Mouse (Mus musculus) thymus, adult 2 months (tissue): Measurements from ENCODE around the gene Pmpca. TPM values are rescaled to one million over a fixed set of nuclear protein-coding genes. Genes with fewer than 3 reads are reported as not detected.

Source experiments
- DNase-seq: peaks from one replicate; pipeline ENCODE4 v3.0.0; 2021
- H3K27ac ChIP-seq: fragments of 200-500 bp; 2 replicates; pipeline ENCODE4 v1.5.1; 2012; ENCODE audit warnings: low read length, control low read depth; ENCODE audit not compliant: control insufficient read depth, insufficient read depth
- H3K27me3 ChIP-seq: fragments of 200-500 bp; 2 replicates; pipeline ENCODE4 v1.6.1; 2012; ENCODE audit warnings: mild to moderate bottlenecking, low read length, moderate library complexity, mixed read lengths; ENCODE audit not compliant: control insufficient read depth, insufficient read depth
- H3K36me3 ChIP-seq: fragments of 200-500 bp; 2 replicates; pipeline ENCODE4 v1.6.1; 2012; ENCODE audit warnings: mild to moderate bottlenecking, low read length, moderate library complexity; ENCODE audit not compliant: control insufficient read depth, insufficient read depth
- H3K4me1 ChIP-seq: fragments of 200-500 bp; replicated peaks from 2 replicates; pipeline ENCODE4 v1.6.1; 2012; ENCODE audit warnings: low read length; ENCODE audit not compliant: control insufficient read depth, insufficient read depth
- H3K4me3 ChIP-seq: fragments of 200-500 bp; 2 replicates; pipeline ENCODE4 v1.5.1; 2012; ENCODE audit warnings: mild to moderate bottlenecking, low read length, control low read depth, moderate library complexity; ENCODE audit not compliant: control insufficient read depth, insufficient read depth
- CTCF ChIP-seq: fragments of 200-500 bp; IDR thresholded peaks from 2 replicates; pipeline ENCODE4 v1.5.1; 2012; ENCODE audit warnings: mild to moderate bottlenecking, control low read depth, low read length, moderate library complexity, borderline replicate concordance; ENCODE audit not compliant: control insufficient read depth, poor library complexity, insufficient read depth; ENCODE audit errors: extremely low read depth
- POLR2A ChIP-seq: fragments of 200-500 bp; IDR thresholded peaks from 2 replicates; pipeline ENCODE4 v1.6.1; 2012; ENCODE audit warnings: mild to moderate bottlenecking, low read length, control low read depth, moderate library complexity; ENCODE audit not compliant: control insufficient read depth, poor library complexity, insufficient read depth; ENCODE audit errors: extremely low read depth
- WGBS: fragments of 180-500 bp; shearing (Covaris S2); methylation state at CpG from one replicate; pipeline ENCODE4 v1.1.7; 2018; 5-methylcytosine and 5-hydroxymethylcytosine counted together
- polyA plus RNA-seq: library from polyadenylated mRNA; depleted of rRNA; stranded (reverse); fragments of >200 nt; gene quantifications from 2 replicates; pipeline ENCODE4 v1.2.3, GENCODE M21; 2012; rRNA removed

Gene Pmpca
- polyA plus RNA-seq, 1 experiment: 55.2 TPM

DNA sequence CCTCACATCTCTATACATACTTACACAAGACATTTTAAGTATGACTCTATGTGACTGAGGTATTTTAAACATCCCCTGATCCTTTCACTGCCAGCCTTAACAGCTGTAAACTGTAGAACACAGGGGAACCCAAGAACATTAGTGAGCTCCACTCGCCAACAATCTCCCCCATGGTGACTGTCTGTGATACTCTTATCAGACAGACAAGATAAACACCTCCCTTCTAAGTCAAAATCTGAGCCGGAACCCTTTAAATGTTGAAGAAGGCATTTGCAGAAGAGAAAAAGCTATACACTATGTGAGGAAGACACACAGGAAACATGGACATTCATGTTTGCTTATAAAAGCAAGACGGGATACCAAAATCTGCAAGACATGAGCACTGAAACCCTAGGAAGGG, 54.7 kb downstream of the Pmpca start:
- WGBS: 73% methylated on average over 3 of the region's 3 CpGs
- DNase-seq: no peak
- no peak overlapping the region for H3K4me3 ChIP-seq
- TF ChIP-seq POLR2A (no peak), CTCF (no peak)
- no peak overlapping the region for H3K27ac ChIP-seq
- no peaks in the 10 kb centered on the region for H3K27me3 ChIP-seq
- H3K36me3 ChIP-seq: peaks cover 29% of the 10 kb centered on the region
- H3K4me1 ChIP-seq: peaks cover 14% of the 10 kb centered on the region

DNA sequence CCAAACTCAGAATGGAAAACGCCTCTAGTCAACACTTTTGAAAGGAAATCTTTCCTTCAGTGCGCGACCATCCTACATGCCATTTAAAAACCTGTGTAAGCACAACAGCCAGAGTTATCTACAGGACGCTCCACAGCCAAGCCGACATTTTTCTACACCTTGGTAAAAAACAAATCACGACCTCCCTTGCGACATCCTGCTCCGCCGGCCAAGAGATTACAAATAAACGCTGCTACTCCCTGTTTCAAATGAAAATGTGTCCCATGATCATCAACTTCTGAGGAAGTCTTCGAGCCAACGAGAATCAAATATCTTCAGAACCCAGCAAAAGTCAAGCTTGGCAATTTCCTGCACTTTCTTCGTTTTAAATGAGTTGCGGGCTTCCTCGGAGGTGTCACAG, 55.2 kb downstream of the Pmpca start:
- peaks cover 14% of the 10 kb centered on the region for H3K4me1 ChIP-seq
- no peak for DNase-seq
- H3K36me3 ChIP-seq: peaks cover 24% of the 10 kb centered on the region
- peak overlapping the region; percentile 56 for H3K27ac ChIP-seq
- 4% methylated on average over 15 of the region's 15 CpGs for WGBS
- TF ChIP-seq POLR2A (no peak), CTCF (no peak)
- H3K4me3 ChIP-seq: peak overlapping the region; percentile 88
- no peaks in the 10 kb centered on the region for H3K27me3 ChIP-seq

DNA sequence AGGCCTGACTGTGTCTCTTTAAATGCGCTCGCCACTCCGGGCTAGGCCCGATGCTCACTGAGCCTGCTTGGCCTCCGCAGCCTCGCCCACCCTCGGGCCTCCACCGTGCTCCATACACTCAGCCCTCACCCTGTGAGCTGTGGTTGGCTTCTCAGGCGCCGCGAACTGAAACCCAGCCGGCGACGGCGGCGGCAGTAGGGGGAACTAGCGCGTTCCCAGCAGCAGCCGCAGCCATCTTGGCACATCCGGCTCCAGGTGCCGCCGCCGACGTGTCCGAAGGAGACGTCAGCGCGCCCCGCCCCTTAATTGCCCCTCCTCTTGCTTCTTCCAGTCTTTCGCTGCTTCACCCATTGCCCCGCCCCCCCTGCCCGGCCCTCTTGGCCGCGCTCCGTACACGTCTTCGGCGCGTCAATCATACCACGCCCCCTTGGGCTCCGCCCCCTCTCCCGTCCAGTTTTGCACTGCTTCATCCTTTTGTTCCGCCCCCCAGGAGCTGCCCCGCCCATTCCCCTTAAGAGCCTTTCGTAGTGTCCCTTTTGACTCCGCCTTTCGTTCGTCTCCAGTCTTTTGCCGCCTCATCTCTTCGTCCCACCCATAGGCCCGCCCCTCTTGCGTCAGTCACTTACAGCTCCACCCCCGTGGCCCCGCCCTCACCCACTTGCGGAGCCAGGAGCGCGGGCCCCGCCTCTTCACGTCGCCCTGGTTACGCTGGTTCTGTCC, 56.0 kb downstream of the Pmpca start, which contains the start of gene Sec16a:
TSS of gene Sec16a (minus strand) at position 271 of the 720 bp plus-strand sequence.
- peak within 1 kb of the TSS; percentile 88 for H3K4me3 ChIP-seq
- TF ChIP-seq POLR2A (peak; percentile 78), CTCF (0 out of 2 replicates have a peak, but pooled peaks have one; percentile 63)
- under 1% methylated on average over 59 of the region's 61 CpGs for WGBS
- DNase-seq: peak; percentile 100
- H3K4me1 ChIP-seq: peaks cover 20% of the 10 kb centered on the region
- H3K27ac ChIP-seq: peak within 1 kb of the TSS; percentile 56
- no peaks in the 10 kb centered on the region for H3K27me3 ChIP-seq
- H3K36me3 ChIP-seq: peaks cover 17% of the 10 kb centered on the region

- TF ChIP-seq CTCF: 0 out of 2 replicates have a peak, but pooled peaks have one; percentile 8
- no peak for TF ChIP-seq POLR2A
- peak overlapping the region; percentile 61 for H3K4me3 ChIP-seq
- peak overlapping the region; percentile 25; the same call in 1 of the 2 replicates for H3K27ac ChIP-seq
- DNase-seq: no peak
- 2% methylated on average over 44 of the region's 44 CpGs for WGBS
- peaks cover 22% of the 10 kb centered on the region for H3K4me1 ChIP-seq
- peaks cover 9% of the 10 kb centered on the region for H3K36me3 ChIP-seq
- no peaks in the 10 kb centered on the region for H3K27me3 ChIP-seq
These were observed 56.7 kb downstream of the Pmpca start for GRCm38 (mm10) chr2:26445666-26446445.

GRCm38 (mm10) chr2:26446671-26447070, 57.5 kb downstream of the Pmpca start:
- 80% methylated on average over 4 of the region's 4 CpGs for WGBS
- Histone ChIP-seq H3K27me3 (no peaks in the 10 kb centered on the region), H3K27ac (no peak overlapping the region), H3K36me3 (peaks cover 1% of the 10 kb centered on the region; the same call in 1 of the 2 replicates), H3K4me1 (peaks cover 22% of the 10 kb centered on the region), H3K4me3 (no peak overlapping the region)
- DNase-seq: no peak
- TF ChIP-seq CTCF: no peak
- no peak for TF ChIP-seq POLR2A

Other genes starting within 250 kb of the Pmpca start
- gene Lhx3, start 181.1 kb upstream of the Pmpca start, polyA plus RNA-seq: 0.19 and 0.47 TPM in 2 replicates
- 18.3 and 22.7 TPM in 2 replicates for gene Qsox2, start 151.8 kb upstream of the Pmpca start, polyA plus RNA-seq
- gene Ccdc187, start 94.8 kb upstream of the Pmpca start, polyA plus RNA-seq: 0.19 and 0.23 TPM in 2 replicates
- 39.7 and 57.7 TPM in 2 replicates for gene Gpsm1, start 73.8 kb upstream of the Pmpca start, polyA plus RNA-seq
- 31.5 and 32.0 TPM in 2 replicates for gene Dnlz, start 37.2 kb upstream of the Pmpca start, polyA plus RNA-seq
- gene Card9, start 28.4 kb upstream of the Pmpca start, polyA plus RNA-seq: 39.1 and 51.0 TPM in 2 replicates
- gene Snapc4, start 8.7 kb upstream of the Pmpca start, polyA plus RNA-seq: 59.2 and 60.4 TPM in 2 replicates
- 216 and 228 TPM in 2 replicates for gene Entr1, start within 50 bp of the Pmpca start, polyA plus RNA-seq
- 46.3 and 47.4 TPM in 2 replicates for gene Inpp5e, start 19.9 kb downstream of the Pmpca start, polyA plus RNA-seq
- 129 and 147 TPM in 2 replicates for gene Sec16a, start 55.9 kb downstream of the Pmpca start, polyA plus RNA-seq
- gene Notch1, start 127.3 kb downstream of the Pmpca start, polyA plus RNA-seq: 159 and 219 TPM in 2 replicates
- 63.9 and 105 TPM in 2 replicates for gene Egfl7, start 190.7 kb downstream of the Pmpca start, polyA plus RNA-seq
- gene Gm20532, start 197.3 kb downstream of the Pmpca start, polyA plus RNA-seq: not detected in 2 replicates
- 89.3 and 137 TPM in 2 replicates for gene Agpat2, start 215.1 kb downstream of the Pmpca start, polyA plus RNA-seq
- 14.8 and 15.6 TPM in 2 replicates for gene Fam69b, start 239.1 kb downstream of the Pmpca start, polyA plus RNA-seq